Mouse (Mus musculus) spleen, postnatal 0 days (tissue): Measurements from ENCODE around the gene Adcyap1r1. TPM values are rescaled to one million over a fixed set of nuclear protein-coding genes. Genes with fewer than 3 reads are reported as not detected.

Experiments
- polyA plus RNA-seq: library from polyadenylated mRNA; unstranded; fragments of >200 nt; fragmentation: Nextera tagmentation; extraction: Ambion mirVana; gene quantifications from 2 replicates; pipeline ENCODE4 v1.2.1, GENCODE M21; 2015

Adcyap1r1 gene
- 0.08 and 0.13 TPM in 2 replicates for polyA plus RNA-seq

DNA sequence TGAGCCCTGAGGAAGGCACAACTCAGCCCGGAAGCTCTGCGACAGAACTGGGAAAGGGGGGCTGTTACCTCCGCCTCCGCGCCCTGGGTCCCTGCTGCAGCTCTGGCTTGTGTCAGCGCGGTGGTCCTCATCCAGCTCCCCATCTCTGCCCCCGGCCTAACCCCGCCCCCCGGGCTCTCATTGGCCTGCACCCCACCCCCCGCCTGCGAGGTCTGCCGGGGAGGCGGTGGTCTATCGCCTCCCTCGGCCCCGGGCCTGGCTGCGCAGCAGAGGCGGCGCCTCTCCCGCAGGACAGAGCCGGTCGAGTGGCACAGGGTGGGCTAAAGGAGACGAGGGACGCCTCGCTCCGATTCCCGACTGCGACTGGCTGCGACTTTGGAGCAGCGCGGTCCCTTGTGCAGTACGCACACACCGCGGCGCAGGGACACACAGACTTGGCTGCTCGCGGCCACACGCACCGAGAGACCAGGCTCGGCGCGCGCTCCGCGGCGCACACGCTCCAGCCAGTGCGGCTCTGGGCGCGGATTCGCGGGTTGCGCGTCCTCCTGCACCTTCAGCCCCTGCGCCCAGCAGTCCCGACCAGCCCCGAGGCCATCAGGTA, at the start of gene Adcyap1r1:
Gene Adcyap1r1, plus strand, starts transcription at position 208 of the 601 bp plus-strand sequence.

Other genes starting within 250 kb of the Adcyap1r1 start
- 1.9 and 2.2 TPM in 2 replicates for gene Mindy4, start 248.6 kb upstream of the Adcyap1r1 start, polyA plus RNA-seq
- gene Aqp1, start 115.5 kb upstream of the Adcyap1r1 start, polyA plus RNA-seq = 278 and 303 TPM in 2 replicates
- 0.25 and 0.36 TPM in 2 replicates for gene Ghrhr, start 75.7 kb upstream of the Adcyap1r1 start, polyA plus RNA-seq
- gene Neurod6, start 229.3 kb downstream of the Adcyap1r1 start, polyA plus RNA-seq = not detected in 2 replicates